Comparison of ENCODE assay signal across 8 mouse cellular contexts in the genomic region with DNA sequence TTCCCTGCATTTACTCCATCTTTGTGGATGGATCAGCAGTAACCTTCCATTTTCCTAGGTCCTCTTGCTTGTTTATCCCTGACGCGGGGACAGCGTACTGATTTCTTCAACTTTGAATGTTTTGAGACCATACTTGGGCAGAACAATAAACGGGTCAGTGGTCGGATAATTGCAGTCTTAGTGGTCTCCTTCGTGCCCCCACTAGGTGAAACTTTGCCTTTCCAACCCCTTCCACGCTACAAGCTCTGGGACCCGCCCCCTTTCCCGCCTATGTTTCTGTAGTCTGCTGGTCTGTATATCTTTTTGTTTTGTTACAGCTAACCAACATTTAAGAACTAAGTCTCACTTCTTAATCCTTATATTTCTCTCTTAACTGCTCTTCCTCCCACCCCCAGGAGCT. TPM values are rescaled to one million over a fixed set of nuclear protein-coding genes. Genes with fewer than 3 reads are reported as not detected.
DNase-seq lines count a peak whose midpoint lies in the region; ATAC-seq and TF ChIP-seq lines count a peak whose summit lies in the region.

No protein-coding gene starts in this region.

- peak overlapping the region; percentile 87 for H3K9ac ChIP-seq in heart, embryonic 13.5 days
- peak overlapping the region; percentile 67 for H3K9ac ChIP-seq in intestine, embryonic 14.5 days (ENCODE audit: low read length)
- H3K9ac ChIP-seq in neural tube, embryonic 13.5 days = peak overlapping the region; percentile 77

- H3K27me3 ChIP-seq in heart, embryonic 13.5 days (replicated peaks) = no peaks in the 10 kb centered on the region
- H3K27me3 ChIP-seq in intestine, embryonic 14.5 days (replicated peaks; ENCODE audit: control insufficient read depth, insufficient read depth, low read length) = no peaks in the 10 kb centered on the region
- H3K27me3 ChIP-seq in neural tube, embryonic 13.5 days = peaks cover 3% of the 10 kb centered on the region; the same call in 1 of the 2 replicates

- H3K4me2 ChIP-seq in heart, embryonic 13.5 days = peak overlapping the region; percentile 71
- peak overlapping the region; percentile 65 for H3K4me2 ChIP-seq in intestine, embryonic 14.5 days (ENCODE audit: low read length)
- H3K4me2 ChIP-seq in neural tube, embryonic 13.5 days = peak overlapping the region; percentile 72

- H3K4me1 ChIP-seq in heart, embryonic 13.5 days = peaks cover 4% of the 10 kb centered on the region; the same call in 1 of the 2 replicates
- H3K4me1 ChIP-seq in bone marrow macrophage, adult 2 months (ENCODE audit: control insufficient read depth, insufficient read depth, low read length) = peaks cover 2% of the 10 kb centered on the region; the same call in 1 of the 2 replicates
- H3K4me1 ChIP-seq in intestine, embryonic 14.5 days (replicated peaks; ENCODE audit: control insufficient read depth, insufficient read depth, low read length) = no peaks in the 10 kb centered on the region
- peaks cover 11% of the 10 kb centered on the region; the same call in 1 of the 2 replicates for H3K4me1 ChIP-seq in neural tube, embryonic 13.5 days (replicated peaks)

- 11% methylated on average over 9 of the region's 9 CpGs for WGBS in heart, embryonic 13.5 days
- WGBS in intestine, embryonic 14.5 days = 15% methylated on average over 9 of the region's 9 CpGs
- 20% methylated on average over 9 of the region's 9 CpGs for WGBS in neural tube, embryonic 13.5 days

- H3K27ac ChIP-seq in heart, embryonic 13.5 days (replicated peaks) = peak overlapping the region; percentile 95
- H3K27ac ChIP-seq in bone marrow macrophage, adult 2 months (ENCODE audit: insufficient read depth, low read depth, low read length) = no peak overlapping the region
- peak overlapping the region; percentile 93; the same call in 1 of the 2 replicates for H3K27ac ChIP-seq in intestine, embryonic 14.5 days (ENCODE audit: low read depth)
- peak overlapping the region; percentile 91 for H3K27ac ChIP-seq in neural tube, embryonic 13.5 days (replicated peaks)

- H3K4me3 ChIP-seq in heart, embryonic 13.5 days = peak overlapping the region; percentile 67
- H3K4me3 ChIP-seq in bone marrow macrophage, adult 2 months (ENCODE audit: insufficient read depth, low read length) = peak overlapping the region; percentile 86
- peak overlapping the region; percentile 49 for H3K4me3 ChIP-seq in intestine, embryonic 14.5 days (ENCODE audit: low read depth, low read length)
- peak overlapping the region; percentile 51 for H3K4me3 ChIP-seq in neural tube, embryonic 13.5 days

- ATAC-seq in heart, embryonic 13.5 days (ENCODE audit: extremely low read depth, insufficient number of reproducible peaks, low FRiP score, low TSS enrichment) = no peak
- no peak for ATAC-seq in intestine, embryonic 14.5 days (replicated peaks; ENCODE audit: low FRiP score, low TSS enrichment, low read depth)
- ATAC-seq in neural tube, embryonic 13.5 days (ENCODE audit: low read depth) = no peak
- no peak for ATAC-seq in megakaryocyte-erythroid progenitor cell, adult 5-6 weeks (replicated peaks; ENCODE audit: low FRiP score, low TSS enrichment, poor library complexity, severe bottlenecking)

- DNase-seq in heart, adult 18-20 months = no peak
- DNase-seq in A20 (ENCODE audit: low read depth, low spot score) = peak; percentile 20
- peak; percentile 51 for DNase-seq in intestine, embryonic 14.5 days (ENCODE audit: low spot score)
- no peak for DNase-seq in layer of hippocampus, postnatal 36 days

- H3K9me3 ChIP-seq in heart, embryonic 13.5 days = no peaks in the 10 kb centered on the region
- 0 out of 2 replicates have a peak, but pooled peaks cover 2% of the 10 kb centered on the region for H3K9me3 ChIP-seq in intestine, embryonic 14.5 days (ENCODE audit: control insufficient read depth, low read length)
- H3K9me3 ChIP-seq in neural tube, embryonic 13.5 days = no peaks in the 10 kb centered on the region

- no peak for TF ChIP-seq POLR2A in bone marrow macrophage, adult 2 months (IDR thresholded peaks at IDR 0.05; ENCODE audit: borderline replicate concordance, low read depth, low read length)

- no peak for TF ChIP-seq CTCF in bone marrow macrophage, adult 2 months (IDR thresholded peaks at IDR 0.05; ENCODE audit: low read depth, low read length)

- no peaks in the 10 kb centered on the region for H3K36me3 ChIP-seq in heart, embryonic 13.5 days
- no peaks in the 10 kb centered on the region for H3K36me3 ChIP-seq in intestine, embryonic 14.5 days (ENCODE audit: control insufficient read depth, insufficient read depth, low read length)
- no peaks in the 10 kb centered on the region for H3K36me3 ChIP-seq in neural tube, embryonic 13.5 days

RNA-seq across cellular contexts. Expression of gene Huwe1, which starts 3.8 kb away (rescaled TPM):
- polyA plus RNA-seq in heart, embryonic 13.5 days (2015; fragmentation: Nextera tagmentation; extraction: Ambion mirVana) = 31.4 and 34.5 TPM in 2 replicates
- total RNA-seq in heart, adult 18-20 months (2021) = 100 to 1,000 TPM; 164 to 165 TPM
- polyA plus RNA-seq in bone marrow macrophage, adult 2 months (2012; ENCODE audit: insufficient read depth, insufficient read length, missing spikeins) = 69.1 and 79.1 TPM in 2 replicates
- 63.3 and 66.5 TPM in 2 replicates for polyA plus RNA-seq in intestine, embryonic 14.5 days (2014; fragmentation: Nextera tagmentation; extraction: Ambion mirVana)
- polyA plus RNA-seq in neural tube, embryonic 13.5 days (2015; fragmentation: Nextera tagmentation; extraction: Ambion mirVana) = 50.2 and 54.9 TPM in 2 replicates
- 100 to 1,000 TPM; 267 to 276 TPM for total RNA-seq in layer of hippocampus, postnatal 36 days (2021)
- total RNA-seq in megakaryocyte-erythroid progenitor cell, adult 5-6 weeks (2014; fragmentation: Nextera tagmentation) = 211 and 269 TPM in 2 replicates
- total RNA-seq in megakaryocyte-erythroid progenitor cell, adult 5-6 weeks (2017) = 136 and 162 TPM in 2 replicates

Comparison
In these comparisons a context has a peak if more than half of its experiments do, and no peak if none do; other contexts are left out.
1. DNase-seq: peak in A20 (single experiment) and intestine, embryonic 14.5 days (single experiment); none in heart, adult 18-20 months (0 of 2) and layer of hippocampus, postnatal 36 days (0 of 2).
2. Peak in every context shown above with its lines, with median percentiles within 50 percentile points of each other: H3K4me2 ChIP-seq, H3K4me3 ChIP-seq and H3K9ac ChIP-seq.